Mouse (Mus musculus) mesoderm, embryonic 11.5 days (tissue): ENCODE results near the gene Msi2.

Experiments used
- DNase-seq: peaks from one replicate; pipeline ENCODE4 v3.0.0-alpha.2; 2012; ENCODE audit warnings: low read depth, low spot score

Gene Msi2

DNA sequence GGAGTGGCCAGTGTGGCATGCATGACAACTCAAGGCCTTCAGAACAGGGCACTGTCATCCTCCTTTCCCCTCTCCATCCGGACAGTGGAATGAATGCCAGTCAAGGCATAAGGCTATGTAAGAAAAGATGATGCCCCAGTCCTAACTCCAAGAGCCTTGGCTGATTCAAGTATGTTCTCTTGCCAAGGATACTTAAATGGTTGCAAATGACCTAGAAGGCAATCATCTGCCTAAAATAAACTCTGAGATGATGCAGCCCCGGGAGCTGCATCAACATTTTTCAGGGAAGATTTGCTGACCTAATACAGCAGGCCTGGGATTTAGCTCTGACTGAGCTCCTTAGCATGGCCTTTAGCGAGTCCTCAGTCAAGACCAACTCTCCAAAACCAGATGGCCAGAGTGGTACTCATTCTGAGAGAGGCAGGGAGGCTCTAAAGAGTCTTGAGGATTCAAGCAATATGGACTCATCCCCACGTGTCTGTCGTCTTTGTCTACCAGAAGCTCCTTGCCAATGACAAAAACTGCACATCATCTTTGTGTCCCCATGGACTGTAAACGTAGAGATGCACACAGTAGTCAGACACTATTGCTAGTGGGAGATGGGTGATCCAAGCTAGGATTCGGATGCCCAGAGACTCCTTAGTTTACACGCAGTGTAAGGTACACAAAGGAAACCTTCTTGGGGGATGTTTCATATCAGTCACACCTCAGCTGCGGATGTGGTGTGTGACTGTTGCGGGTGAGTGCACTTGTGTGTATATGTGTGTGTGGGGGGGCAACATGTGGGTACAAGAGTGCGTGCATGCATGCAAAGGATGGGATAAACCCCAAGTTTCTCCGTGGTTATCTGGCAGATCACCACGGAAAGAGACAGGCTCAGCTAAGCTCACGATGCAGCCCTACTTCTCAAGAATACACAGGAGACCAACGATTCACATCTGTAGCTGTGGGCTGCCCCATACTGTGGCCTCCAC is 176.4 kb downstream of the Msi2 start:
- no peak for DNase-seq

DNA sequence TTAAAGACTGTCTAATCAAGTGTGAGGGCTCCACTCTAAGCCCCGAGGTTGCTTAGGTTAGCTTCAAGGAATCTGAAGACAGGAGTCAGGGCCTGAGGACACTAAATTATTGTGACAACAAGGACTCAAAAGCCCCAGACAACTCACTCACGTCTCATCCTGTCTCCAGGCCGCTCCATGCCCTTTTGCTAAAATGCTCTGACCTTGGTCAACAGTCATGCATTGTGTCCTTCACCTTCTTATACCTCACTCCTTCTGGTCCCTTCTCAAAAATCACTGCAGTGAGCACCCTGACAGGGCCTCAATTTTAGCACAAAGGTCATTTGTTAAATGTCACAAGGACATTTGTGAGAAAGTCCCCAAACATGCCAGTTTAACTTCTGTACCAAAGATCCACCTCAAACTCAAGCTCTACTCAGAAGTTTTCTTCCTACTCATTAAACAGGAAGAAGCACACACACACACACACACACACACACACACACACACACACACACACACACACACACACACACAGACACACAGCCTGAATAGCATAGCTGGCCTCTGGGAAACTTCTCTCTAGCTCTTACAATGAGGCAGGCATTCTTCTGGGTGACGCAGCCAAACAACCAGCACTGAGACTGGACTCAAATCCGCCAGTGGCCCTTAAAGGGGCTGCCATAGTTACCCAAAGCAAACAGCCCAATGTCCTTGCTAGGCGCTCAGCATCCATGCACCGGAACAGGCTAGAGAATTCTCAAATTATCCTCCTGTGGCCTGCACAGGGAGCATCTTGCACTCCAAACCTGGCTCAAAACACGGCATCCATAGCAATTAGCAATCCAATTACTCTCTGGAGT is 178.5 kb downstream of the Msi2 start:
- DNase-seq = no peak

DNA sequence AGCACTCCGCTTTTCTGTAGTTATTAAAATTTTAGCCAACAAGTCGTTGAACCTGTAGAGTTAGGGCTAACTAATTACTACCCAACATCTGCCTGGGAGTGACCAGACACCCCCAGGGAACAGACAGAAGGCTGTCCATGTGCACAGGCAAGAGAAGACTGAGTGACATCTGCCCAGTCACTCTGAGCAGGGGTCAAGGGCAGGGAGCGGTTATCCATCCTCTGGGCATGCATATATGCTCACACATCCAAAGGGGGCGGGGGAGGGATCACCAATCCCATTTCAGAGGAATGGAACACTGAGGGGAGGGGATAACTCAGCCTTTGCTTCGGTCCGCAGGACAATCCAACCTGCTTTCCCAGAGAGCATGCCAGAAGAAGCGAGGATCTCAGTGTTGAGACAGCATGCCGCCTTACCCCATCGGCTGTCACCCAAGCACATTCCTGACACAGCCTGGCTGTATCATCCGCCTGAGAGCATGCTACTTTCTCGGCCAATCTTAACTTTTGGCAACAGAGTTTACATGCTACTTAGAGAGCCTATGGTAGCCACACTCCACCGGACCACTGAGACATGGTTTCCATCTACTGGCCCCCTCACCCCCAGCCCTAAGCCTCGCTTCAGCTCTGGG is 179.5 kb downstream of the Msi2 start:
- DNase-seq = no peak

DNA sequence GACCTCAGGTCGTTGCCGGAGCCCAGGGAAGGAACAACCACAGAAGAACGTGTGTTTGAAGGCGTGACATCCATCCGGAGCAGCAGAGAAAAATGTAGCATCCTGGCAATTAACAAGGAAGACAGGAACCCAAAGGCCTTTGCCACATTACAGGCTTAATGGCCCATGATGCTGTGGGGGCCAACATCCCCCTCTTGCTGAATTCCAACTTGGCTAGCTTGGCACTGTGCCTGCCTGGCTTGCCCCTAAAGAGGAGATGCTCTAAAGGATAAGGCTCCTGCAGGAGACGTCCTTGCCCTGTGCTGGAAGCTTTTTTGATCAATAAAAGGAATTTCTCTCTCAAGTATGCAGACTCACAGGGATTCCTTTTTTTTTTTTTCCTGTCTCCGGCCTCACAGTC is 181.0 kb downstream of the Msi2 start:
- no peak for DNase-seq

DNA sequence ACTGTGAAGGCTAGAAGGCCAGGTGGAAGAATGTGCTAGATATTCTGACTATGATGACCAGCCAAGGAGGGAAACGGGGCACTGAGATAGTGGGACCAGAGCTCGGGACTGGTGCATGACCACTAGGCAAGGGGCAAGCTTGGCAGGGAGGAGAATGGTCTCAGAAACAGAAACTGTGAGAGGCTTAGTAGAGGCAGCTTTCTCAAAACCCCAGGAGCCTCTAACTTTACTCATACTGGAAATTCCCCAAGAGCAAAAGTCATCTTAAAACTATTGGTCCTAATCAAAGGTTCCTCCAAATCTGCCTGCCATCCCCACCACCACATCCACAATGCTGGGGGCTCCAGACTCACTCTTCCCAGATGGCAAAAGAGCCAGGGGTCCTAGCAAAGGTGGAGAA is 181.5 kb downstream of the Msi2 start:
- no peak for DNase-seq

DNA sequence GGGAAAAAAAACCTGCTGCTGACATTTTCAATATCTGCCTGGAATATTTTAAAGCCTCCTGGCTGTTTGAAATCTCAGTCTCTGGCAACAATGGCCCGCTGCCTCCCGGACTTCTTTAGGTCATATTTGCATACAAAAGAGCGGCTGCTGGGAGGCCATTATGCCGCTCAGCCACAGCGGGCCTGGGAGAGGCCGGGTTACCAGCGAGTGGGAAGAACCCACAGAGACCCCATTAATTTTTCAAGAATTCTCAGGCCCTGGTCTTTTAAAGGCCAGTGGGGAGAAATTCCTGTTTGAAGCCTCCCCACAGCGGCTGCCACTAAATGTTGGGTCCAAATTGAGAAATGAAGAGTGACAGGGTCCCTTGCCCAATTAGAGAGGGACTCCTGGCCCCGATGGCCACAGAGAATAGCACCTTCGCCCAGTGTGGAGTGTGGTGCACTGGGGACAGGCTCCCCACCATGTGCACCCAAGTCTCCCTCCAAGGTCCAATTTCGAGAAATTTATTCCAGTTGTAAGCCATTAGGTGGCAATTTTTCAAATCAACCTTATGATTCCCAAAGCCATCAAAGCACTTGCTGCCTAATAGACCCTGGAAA is 183.9 kb downstream of the Msi2 start:
- DNase-seq = no peak

DNA sequence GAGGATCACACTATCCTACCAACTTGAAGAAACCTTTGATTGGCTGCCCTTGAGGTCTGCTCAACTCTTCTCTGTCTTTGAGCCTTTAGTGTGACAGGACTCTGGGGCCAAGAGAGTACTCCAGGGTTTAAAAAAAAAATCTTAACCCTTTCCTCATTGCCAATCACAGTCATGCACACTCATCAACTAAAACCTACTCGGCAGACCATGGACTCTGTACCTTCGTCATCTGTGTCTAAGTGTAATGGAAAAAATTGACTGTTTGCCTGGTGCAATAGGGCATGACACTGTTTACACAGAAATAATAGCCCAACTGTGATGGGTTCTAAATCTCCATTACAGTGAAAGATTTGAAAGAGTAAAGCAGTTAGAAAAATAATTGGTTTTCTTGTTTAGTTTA is 186.3 kb downstream of the Msi2 start:
- DNase-seq = no peak

DNA sequence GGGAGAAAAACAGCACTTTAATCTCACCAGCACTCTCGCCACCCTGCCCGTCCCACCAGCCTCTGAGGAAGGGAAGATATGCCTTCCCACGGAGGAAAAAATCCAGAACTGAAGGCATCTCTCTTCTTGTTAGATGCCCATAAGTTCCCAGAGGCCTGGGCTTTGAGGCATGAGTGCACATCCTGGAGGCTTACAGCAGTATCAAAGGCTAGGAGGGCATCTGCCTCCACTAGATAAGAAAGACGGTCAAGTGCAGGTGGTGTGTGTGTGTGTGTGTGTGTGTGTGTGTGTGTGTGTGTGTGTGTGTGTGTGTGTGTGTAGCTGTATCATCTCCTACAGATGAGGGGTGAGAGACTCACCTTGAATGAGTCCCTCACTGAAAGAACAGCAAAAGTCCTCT is 188.3 kb downstream of the Msi2 start:
- DNase-seq = no peak

DNA sequence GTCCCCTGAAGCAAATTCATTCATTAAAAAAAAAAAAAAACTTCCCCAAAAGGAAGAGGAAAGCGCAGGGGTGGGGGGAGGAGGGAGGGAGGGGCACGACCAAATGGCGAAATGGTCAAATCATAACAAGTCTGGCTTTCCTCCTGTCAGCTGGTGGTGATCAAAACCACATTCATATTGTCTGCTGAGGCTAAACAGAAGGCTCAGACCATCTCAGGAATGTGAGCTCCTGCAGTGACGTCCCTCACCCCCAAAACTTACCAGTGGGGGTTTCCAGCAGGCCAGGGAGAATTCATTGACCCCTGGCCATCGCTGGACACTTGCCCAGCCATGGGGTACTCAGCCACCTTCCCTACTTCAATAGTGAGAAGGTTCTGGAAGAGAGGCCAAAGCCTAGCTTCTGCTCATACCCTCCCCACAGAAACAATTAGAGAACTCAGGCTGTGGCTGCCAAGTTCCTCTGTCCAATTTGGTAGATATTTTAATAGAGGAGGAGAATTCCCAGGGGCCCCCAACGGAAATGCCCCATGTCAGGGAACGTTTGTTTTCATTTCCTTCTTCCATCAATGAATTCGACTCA is 189.7 kb downstream of the Msi2 start:
- peak; percentile 77 for DNase-seq

DNA sequence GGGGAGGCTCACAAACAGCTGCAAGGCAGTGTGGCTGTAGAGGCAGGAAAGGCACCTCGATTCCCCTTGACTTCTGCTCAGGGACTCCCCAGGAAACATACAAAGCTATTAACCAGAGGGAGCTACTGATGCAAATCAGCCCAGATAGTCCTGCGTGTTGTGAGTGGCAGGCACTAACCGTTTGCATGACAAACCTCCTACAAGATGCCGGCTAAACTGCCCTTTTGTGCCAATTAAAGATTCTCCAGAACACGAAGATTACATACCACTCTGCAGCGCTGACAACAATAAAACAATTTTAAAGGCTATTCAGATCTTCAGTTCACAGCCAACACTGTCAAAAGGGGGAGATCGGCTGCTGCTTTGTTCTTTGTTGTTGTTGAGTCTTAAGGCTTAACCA is 191.6 kb downstream of the Msi2 start:
- DNase-seq = no peak

DNA sequence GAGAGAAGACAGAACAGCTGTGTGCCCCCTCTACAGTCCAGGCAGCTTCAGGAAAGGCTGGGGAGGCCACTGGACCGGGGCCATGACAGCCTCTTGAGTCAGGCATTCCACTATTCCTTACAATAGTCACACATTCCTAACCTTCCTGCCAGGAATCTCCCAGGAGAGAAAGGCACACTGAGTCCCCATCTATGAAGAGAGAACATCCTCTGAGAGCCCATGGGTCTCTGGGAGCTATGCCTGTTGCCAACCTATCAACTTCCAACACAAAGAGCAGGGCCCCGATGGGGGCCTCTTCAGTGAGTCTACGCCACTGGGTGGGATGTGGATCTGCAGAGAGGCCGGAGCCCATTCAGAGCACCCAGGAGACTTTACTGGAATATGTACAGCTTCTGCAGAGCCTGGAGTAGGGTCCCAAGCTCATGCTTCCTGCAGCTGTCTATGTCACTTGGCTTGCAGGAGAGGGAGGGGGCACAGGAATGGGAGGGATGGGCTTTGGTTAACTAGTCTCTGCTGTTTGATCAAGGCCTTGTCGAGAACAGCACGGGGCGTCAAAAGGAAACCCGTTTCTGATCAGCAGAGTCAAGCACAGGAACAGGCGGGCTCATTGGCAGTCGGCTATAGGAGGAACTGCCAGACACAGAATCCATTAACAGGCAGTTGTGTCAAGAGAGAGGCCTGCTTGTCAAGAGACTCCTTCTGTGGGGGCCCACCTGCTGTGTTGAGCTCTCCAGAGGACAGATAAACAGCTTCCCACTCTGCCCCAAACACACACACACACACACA is 193.3 kb downstream of the Msi2 start:
- DNase-seq = no peak

DNA sequence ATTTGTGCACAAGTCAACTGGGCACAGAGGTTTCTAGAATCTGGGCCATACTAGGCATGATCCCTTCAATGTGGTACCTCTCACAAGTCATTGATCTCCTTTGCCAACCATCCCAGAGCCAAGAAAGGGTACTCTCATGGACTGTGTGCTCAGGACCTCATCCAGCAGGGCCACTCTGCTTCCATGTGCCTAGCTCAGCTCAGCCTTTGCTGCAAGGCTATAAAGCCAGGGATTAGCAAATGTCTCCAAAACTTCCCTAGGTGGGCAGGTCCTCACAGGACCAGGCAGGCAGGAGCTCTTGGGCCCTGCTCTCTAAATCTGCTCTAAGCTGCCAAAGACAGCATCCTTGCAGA is 193.9 kb downstream of the Msi2 start:
- DNase-seq = no peak

DNA sequence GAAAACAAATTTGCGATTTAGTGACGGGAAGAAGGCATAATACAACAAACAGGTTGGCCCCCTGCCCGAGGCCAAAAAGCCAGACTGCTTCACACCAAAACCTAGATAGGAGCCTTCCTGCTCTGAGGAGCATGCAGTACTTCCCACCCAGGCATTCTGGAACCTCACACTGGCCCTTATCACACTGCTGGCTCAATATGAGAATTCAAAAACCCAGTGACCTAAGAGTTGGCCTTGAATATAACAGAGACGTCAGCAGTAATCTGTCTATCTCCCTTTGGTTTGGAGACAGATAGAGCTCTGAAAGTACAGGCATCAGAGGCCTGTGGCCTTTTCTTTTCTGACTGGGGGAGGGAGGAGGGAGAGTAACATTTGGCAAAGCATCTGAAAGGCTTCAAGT is 194.4 kb downstream of the Msi2 start:
- DNase-seq = no peak

DNA sequence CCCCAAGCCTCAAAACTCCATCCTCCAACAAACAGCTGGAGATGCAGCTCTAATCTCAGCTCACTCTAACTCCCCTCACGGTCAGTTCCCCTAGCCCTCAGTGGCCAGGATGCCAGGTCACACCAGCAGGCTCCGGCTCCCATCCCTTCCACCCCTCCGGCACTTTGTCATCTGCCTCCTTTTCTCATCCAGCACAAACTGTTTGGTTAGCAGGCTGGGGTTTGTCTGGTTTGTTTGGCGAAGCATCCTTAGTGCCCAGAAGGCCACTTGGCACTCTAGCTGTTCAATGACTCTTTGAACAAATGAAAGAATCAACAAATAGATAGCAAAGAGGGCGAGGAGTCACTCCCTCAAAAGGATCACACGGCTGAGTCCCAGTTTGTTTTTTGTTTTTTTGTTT is 194.8 kb downstream of the Msi2 start:
- DNase-seq = no peak

DNA sequence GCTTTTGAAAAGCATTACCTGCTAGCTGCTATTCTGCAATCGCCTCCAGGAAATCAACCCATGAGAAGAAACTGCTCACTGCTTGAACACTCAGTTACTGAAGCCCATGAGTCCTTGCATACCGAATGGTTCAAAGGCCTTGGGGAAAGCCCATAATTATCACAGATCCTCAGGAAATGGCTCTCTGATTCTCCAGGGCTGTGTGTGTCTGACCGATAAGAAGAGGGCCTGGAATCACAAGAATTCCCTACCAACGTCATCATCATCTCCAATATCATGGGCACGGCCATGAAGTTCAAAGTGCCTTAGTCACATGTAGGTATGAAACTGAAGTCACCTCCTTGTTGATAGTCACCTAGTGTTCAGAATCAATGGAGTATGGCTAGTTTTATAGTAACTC is 196.2 kb downstream of the Msi2 start:
- no peak for DNase-seq

DNA sequence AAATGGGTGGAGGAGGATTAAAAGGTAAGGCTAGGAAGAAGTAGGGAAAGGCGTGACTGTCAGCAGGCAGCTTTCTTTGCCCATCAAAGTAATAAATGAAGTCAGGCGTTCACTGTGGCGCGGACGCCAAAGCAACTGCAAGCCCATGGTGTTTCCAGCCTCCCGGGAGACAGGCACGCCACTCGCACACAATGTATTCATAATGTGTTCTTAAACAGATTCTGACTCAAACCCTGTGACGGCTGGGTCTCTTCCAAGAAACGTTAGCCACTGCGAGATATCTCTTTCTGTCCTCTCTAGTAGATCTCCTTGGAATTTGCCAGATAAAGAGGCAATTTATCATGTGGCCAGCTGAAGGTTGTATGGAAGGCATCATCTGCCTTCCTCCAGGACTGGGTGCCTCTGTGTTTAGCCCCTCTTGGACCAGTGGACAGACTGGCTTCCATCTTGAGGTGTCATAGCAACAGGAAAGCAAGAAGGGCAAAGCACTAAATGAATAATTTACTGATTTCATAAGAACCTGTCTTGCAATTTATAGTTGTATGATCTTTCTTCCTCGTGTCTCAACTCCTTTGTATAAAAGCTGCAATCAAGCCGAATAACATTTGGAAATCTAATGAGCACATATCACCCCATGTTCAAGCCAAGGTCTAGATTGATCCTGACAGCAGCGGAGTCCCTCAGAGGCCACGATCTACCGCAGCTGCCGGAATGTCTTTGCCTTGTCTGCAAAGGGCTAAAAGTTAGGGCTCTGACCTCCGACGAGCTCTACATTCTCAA is 197.2 kb downstream of the Msi2 start:
- DNase-seq = no peak

DNA sequence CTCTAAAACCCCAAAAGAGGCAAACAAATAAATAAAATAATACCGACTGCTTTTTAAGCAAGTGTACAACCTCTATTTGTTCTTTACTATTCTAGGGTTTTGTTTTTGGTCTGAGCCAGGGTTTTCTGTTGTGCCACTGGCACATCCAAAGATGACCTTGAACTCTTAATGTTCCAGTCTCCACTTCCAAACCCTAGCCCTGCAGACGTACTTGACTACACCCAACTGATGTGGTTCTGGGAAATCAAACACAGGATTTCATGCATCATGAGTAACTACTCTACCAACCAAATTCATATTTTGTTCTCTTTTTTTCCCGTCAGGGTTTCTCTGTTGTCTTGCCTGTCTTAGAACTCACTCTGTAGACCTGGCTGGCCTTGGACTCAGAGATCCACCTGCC is 200.0 kb downstream of the Msi2 start:
- no peak for DNase-seq

DNA sequence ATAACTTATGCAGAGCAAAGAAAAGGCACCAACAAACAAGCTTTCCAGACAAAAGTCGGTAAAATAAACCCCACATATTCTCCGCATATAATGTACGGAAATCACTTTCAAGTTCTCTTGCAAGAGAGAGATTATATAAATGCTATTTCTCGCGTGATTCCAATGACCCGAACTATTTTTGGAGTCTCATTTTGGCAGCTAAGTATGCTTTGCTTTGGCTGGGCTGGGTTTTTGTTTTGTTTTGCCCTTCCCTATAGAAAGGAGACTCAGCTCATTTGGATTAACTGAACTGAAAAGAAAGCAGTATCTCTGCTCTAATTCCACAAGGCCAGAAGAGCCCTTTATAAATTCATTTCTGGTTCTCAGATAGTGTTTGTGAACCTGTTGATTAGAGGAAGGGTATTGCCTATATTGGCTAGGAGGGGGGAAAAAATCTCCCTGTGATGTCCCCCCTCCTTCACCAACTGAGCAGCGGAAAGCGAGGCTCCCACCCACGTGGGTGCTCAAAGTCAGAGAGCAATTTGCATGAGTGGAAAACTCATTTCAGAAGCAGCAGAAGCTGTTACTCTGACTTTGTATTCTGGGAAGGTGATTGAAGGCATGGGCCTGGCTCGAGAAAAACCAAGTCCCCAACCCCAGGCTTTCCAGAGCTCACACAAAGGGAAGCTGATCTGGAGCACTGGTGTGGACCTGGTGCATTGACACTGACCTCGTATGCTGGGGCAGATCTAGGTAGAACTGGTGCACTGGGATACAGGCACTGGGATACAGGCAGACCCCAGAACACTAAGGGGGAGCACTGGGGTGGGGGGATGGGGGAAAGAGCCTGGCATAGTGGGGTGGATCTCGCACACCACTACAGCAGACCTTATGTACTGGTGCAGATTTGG is 201.5 kb downstream of the Msi2 start:
- no peak for DNase-seq
